Mouse (Mus musculus): ENCODE data around the gene Oxsr1. TPM values are rescaled to one million over a fixed set of nuclear protein-coding genes. Genes with fewer than 3 reads are reported as not detected.
"Not testable (repeated sequence)": the region's sequence is repeated elsewhere in the genome, so short reads cannot be mapped to it uniquely, and the experiment has no call there.

Gene Oxsr1
- total RNA-seq, 2 experiments from 2014 or later = 32.1 to 35.7 TPM

DNA sequence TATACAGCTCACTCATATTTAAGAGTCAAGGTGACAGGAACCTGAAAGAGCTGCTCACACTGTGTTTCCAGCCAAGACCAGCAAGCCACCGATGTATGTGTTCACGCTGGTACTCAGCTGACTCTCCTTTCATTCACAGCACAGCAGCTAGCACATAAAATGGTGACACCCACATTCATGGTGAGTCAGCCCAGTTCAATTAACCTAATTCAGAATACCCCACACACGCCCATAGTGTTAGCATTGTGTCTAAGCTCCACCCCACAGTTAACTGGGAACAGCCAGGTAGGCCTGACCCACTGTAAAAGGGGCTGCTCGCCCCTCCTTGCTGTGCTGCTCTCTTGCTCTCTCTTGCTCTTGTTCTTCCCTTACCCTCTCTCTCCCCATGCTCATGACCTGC lies 50.7 kb downstream of the Oxsr1 start:
- DNase-seq = no peak

DNA sequence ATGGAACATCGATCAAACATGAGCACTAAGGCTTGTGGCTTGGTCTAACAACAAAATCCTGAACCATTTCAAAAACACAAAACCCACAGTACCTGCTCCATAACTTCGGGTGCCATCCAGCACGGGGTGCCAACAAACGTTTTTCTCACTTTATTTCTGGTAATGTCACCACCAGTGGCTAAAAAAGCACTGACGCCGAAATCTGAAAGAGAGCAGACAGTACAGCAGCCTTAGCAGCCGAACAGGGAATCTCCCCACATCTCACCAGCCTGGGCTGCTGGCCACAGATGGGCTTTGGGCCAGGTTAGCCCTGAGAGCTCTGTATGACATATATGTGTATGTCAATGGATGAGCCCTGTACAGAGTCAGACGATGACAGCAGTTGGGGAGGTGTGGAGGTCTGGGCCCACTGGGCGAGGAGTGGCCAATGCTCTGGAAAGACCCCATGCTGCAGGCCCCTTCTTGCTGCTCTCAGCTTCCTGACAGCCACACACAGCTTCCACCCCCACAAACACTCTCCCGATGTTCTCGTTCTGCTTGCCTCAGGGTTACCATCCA lies 53.6 kb downstream of the Oxsr1 start:
- no peak for DNase-seq

DNA sequence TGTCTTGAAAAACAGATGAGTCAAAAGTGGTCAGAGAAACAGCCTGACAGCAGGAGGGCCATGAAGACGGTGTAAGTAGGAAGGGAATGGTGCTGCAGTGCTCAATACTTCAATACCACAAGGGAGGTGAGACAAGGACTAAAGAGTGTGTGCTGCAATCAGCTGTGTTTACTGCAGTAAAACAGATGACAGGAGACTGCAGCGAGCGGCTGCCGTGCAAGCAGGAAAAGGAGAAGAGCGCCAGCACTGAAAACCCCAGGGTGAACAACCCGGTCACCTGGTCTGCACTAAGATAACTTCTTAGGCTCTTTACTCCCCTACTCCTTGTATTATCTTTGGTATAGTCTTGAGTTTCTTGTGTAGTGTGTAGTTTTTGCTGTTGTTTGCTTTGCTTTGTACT lies 54.1 kb downstream of the Oxsr1 start:
- DNase-seq = no peak

DNA sequence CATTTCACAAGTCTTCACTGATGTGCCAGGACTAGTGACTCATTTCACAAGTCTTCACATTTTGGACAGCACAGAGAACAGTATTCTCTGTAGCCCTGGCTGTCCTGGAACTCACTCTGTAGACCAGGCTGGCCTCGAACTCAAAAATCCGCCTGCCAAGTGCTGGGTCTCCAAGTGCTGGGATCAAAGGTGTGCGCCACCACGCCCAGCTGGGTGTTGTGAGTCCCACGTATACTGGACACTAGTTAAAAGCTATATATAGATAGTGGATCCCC lies 56.2 kb downstream of the Oxsr1 start:
- not testable (repeated sequence) for DNase-seq

DNA sequence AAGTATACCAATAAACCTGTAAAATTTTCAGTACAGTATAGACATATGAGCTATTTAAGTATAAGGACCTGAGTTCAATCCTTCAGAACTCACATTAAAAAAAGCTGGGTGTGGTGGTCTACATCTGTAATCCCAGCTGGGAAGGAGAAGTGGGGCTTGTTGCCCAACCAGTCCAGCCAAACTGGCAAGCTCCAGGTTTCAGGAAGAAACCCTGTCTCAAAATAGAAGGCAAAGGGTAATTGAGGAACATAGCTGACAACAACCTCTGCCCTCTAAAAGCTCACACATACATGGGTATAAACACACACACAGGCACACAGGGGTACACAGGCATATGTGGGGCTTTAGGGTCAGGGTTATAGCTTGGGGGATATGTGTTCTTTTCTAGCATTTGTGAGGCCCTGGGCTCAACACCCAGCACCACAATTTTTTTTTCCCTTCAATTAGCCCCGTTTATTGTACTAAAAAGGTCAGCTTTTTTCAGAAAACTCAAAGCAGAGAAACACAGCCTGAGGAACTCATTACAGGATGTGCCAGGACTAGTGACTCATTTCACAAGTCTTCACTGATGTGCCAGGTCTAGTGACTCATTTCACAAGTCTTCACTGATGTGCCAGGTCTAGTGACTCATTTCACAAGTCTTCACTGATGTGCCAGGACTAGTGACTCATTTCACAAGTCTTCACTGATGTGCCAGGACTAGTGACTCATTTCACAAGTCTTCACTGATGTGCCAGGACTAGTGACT lies 56.7 kb downstream of the Oxsr1 start:
- DNase-seq = not testable (repeated sequence)

DNA sequence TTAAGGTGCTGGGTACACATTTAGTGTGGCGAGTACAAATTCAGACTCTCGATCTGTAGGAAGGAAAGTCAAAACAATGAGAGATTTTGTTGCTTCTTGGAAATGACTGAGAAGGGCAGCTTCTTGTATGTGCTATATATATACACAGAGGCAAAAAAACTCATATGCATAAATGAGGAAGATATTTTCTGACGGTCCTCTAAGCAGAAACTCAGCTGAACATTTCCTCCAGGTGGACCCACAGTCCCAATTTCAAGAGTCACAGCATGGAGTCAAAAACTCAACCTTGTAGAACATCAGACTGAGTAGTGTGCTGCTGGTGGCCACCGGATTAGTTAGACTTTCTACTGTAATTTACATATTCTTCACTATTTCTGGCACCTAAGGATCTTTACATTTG lies 59.2 kb downstream of the Oxsr1 start:
- no peak for DNase-seq

DNA sequence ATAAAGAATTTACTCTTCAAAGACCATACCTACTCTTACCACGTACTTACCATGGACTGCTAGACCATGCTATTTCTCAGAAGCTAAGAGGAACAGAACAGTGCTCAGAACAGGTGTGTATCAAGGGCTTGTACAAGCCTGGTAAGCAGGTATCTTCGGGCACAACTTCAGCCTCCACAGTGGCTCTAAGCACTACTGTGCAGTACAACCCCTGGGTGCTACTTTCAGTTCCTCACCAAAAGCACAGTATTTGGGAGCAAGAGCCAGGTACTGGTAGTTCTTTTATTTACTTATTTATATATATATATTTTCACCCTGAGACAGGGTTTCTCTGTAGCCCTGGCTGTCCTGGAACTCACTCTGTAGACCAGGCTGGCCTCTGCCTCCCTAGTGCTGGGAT lies 61.4 kb downstream of the Oxsr1 start:
- DNase-seq = no peak

DNA sequence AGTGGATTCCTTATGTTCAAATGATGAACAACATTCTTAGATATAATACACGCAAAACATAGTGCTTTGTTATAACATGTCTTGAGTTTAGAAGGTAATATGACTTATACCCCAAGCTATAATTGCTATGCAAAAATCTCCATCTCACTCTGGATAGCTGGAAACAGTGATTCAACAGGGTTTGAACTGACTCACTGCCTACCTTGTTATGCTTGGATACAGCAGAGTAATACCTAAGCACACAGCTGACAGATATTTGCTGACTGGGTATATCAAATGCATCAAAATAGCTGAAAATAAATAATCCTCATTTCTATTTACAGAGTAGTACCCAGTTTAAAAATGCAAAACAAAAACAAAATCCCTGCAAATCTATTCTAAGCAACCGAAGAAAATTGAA lies 63.4 kb downstream of the Oxsr1 start:
- no peak for DNase-seq

DNA sequence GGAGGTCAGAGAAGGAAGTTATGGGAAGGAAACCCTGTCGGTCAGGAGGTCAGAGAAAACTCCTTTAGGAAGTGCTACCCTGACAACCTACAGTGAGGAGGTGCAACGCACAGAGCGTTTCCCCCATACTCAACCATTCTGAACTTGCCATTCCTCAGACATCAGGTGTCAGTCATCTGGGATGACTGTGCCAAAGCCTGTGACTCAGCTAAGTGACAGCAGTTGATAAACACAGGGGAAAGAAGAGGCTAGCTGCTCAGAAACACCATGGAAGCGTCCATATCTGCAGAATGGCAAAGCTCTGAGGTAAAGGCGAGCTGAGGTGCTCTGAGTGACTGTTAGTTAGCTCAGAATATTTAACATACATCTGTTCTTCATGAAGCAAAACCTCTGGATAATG lies 64.1 kb downstream of the Oxsr1 start:
- DNase-seq = no peak

DNA sequence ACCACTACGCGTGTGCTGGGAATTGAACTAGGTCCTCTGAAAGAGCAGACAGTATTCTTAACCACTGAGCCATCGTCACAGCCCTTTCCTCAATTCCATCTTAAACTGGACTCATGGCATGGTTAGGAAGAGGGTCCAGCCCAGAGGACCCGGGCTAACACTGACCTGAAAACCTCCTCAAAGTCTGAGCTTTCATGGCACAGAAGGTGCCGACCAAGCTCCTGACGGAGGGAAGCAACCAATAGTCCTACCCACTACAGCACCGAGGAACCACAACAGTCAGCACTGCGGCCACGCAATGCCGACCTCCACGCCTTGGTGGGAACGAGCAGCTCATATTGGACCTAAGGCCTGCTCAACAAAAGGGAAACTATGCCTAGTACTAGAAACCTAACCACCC lies 66.1 kb downstream of the Oxsr1 start:
- DNase-seq = no peak

DNA sequence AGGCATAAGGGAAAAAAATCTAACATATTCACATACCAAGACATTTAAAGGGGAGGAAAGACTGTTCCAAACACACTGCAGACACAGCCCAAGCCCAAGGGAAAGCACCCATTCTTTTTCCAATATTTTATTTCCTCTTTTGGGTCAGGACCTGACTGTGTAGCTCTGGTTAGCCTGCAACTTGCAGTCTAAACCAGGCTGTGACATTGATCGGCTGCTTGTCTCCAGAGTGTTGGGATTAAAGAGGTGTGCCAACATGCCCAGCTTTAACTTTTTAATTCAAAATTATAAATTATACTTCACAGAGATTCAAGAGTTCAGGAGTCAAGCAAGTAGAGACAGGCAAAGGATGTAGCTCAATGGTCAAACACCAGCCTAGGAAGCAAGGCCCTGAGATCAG lies 67.1 kb downstream of the Oxsr1 start:
- no peak for DNase-seq

DNA sequence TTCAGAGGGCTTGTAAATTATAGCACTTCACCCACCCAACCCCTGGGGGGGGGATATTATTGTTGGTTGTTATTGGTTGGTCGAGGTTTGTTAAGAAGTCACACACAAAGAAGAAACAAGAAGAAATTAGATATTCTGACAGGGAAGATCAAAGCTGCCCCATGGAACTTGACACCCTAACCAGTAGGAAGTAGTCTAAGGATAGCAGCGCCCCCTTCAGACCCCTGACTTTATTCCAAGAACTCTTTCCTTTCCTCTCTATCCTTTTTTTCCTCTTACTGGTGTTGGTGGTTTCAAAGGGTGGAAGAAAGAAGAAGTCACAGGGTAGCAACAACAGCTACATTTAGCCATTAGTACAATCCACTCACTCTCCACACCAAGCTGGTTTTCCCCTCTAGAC lies 68.0 kb downstream of the Oxsr1 start:
- no peak for DNase-seq

DNA sequence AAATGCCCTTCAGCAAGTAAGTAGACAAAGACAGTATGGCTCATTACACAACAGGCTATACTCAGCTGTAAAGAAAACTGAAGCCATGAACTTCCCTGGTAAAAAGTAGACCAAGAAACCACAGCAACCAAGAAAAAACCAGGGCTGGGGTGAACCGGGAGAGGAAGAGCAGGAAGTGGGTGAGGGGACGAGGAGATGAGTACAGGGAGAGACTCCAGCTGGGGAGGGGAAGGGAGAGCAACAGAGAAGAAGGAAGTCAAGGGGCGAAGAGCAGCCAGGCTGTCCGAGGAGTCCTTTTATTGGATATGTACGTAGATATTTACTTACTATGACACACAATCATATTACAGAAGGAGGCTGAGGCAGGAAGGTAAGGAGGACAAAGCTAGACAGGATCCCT lies 74.2 kb downstream of the Oxsr1 start:
- no peak for DNase-seq

DNA sequence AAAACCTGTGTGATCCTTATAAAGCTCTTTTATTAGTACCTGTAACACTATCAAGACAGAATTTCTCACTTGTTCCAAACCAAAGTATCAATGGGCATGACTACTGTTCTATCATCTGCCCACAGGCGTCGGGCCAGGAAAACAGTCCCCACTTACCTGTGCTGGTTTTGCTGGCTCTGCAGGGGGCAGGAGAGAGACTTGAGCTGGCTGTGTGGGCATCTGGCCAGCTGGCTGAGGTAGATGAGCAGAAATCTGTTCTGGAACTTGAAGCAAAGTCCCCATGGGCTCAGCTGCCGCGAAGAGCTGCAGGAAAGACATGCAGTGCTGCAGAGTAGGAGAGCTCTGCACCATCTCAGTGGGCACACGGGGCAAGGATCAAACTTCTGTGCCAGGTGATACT lies 75.4 kb downstream of the Oxsr1 start:
- peak; percentile 10 to 43 for DNase-seq

DNA sequence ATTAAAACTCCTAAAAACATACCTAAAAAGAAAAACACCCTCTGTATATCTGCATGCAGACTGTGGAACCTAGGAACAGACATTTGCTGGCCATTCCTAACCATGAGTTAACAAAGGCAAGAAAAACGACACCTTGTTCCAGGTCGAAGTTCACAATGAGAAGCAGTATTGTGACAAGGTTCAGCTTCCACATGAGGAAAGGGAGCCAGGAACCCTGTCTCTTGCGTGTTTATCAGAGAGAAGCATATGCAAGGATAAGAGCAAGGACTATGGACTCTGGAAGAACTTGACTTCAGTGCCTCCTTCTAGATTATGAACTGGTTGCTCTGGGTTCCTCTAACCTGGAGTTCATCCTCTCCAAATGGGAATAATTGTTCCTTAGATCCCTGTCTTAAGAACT lies 78.2 kb downstream of the Oxsr1 start:
- no peak for DNase-seq

DNA sequence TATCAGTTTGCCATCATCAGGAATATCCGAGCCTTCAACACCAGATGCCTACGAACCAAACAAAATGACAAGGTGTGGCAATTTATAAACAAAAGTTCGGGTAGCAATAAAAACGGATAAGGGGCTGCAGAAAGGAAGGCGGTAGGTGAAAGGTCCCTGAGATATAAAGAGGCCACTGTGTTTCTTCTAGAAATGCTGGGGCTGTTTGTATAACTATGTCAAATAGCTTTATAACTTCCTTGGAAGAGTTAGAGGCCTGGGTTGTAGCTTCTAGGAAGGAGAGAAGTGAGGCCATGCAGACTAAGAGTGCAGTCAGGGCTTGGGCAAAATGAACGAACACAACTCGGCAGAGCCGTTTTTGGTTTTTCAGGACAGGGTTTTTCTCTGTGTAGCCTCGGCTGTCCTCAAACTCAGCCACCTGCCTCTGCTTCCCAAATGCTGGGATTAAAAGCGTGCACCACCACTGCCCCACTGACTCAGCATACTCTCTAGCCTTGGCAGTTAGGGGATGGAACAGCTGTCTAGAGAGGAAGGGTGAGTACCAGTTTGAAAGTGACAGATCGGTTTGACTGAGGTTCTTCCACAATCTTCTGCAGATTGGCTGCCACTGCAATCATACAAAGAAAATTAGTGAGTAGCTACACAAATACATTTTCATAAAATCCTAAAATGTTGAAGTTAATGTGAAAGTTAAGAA lies 80.9 kb downstream of the Oxsr1 start:
- DNase-seq = no peak

DNA sequence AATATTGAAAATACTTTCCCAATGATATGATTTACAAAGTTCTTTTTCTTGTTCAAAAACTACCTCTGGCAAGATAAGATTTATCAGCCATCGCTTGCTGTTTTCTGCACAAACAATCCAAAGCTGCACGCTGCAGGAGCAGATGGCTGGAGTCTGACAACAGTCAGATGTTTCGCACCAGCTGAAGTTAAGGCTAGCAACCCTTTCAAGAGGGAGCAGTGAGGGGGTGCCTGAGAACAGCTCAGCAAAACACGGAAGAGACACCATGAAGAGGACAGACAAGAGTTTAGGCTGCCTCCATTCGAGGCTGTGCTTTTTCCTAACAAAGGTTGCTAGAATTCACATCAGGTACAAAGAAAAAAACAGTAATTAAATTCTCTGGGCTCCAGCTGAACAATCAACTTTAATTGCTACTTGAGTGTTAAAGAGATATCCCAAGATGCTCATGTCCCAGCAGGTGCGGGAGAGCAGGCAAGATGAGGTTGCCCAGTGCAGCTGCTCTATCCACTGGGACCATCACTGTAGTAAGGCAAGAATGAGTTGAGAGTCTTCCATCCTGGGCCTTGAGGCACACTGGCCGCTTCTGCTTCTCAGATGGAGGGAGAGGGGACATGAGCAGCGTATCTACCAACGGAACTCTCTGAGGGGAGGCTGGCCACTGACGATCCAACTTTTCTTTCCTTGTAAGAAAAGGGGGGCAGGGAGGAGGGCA lies 81.8 kb downstream of the Oxsr1 start:
- no peak for DNase-seq

DNA sequence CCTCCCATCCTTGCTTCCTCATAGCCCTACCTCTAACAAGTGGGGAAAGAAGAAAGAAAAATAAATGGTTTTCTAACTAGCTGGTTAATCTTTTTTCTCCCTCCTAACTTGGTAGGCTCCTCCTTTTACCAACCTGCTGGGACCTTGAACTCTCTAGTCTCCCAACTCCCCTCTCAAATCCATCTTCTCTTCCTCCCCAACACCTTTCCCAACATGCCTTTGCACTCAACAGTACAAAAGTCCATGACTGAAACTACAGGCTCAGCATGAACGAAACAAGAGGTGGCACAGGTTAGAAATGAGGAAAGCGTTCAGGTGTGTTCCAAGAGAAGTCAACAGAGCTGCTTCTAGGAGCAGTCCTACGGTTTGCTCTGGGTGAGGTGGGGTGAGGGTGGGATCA lies 83.0 kb downstream of the Oxsr1 start:
- DNase-seq = no peak

DNA sequence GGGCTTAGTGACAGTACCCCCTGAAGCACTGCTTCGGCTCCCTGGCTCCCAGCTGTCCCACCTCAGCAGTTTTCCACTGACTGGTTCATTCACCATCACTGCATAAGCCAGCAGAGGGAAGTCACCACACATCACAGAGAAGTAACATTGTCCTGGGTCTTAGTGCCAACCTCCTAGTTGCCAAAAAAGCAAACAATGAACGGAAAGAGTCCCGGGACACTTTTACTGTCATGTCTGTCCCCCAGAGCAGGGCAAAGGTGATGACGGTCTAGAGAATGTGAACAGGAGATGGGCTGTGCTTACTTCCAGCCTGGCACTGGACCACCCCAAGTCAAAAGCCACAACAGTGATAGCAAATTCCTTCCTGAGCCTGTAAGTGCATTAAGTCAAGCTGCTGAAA lies 83.4 kb downstream of the Oxsr1 start:
- DNase-seq = no peak

DNA sequence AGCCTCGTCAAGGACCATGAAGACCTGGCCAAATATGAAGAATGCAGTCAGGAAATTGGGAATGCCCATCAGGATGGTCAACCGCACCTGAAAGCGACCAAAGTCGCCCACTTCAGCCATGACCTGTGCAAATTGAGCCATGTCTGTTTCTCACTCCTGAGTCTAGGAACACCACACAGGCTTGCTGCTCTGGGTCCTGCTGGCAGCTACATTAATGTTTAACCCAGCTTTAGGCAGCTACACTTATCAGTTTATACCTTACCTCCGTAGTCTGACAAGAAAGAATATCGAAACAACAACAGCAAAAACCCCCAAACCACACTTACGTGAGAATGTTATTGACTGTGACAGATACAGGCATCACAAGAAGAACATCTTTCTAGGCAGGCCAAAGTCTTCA lies 90.7 kb downstream of the Oxsr1 start:
- no peak for DNase-seq

DNA sequence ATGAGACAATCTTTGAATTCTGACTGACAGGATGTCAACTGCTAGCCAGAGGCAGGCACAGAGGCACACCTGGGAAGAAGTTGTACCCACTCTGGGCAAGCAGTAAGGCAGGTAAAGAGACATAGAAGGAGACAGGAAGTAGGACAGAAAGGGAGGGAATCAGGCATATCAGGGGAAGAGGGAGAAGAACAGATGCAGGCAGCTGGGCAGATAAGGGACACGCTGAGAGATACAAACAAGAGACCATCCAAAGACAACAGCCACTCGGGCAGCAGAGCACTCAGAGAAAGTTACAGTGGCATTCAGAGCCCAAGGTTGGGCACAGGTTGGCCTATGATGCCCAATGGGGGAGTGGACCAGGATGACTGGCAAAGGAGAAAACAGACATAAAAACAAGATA lies 91.4 kb downstream of the Oxsr1 start:
- DNase-seq = no peak

DNA sequence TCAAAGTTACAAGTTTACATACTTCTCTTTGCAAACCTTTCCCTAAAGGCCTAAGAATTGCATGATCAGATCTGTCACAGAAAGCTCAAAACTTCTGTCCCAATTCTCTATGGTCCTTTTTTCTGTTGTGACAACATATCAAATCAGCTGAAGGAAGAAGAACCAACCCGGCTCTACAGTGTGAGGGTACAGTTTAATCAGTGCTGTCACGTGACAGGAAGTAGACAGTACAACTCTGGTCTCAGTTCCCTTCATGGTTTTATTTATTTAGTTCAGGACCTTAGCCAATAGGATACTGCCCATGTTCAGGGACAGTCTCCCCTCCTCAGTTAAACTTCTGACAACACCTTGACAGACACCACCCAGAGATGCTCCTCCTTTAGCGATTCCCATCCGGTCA lies 102.0 kb downstream of the Oxsr1 start:
- no peak for DNase-seq

DNA sequence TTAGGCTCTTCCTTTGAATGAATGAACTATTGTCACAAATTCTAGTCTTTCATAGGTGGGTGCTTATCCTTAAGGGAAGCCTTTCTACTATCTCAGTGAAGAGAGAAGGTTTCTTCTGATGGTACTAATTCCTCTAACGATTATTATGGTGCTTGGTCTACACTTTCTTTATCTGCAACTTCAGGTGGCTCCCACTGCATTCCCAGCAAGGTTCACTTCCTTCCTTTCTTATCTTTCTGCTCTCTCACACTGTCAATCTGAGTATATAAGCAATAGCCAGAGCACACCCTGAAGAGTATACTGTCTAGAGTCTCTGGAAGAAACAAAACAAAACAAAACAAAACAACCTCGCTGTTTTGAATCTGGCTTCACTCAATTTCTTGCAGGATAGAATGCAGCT lies 102.6 kb downstream of the Oxsr1 start:
- no peak for DNase-seq

Measured in adrenal gland, postnatal 36 days (tissue).